Mouse (Mus musculus) G1E (cell line): Measurements from ENCODE around the gene Oxld1. TPM values are rescaled to one million over a fixed set of nuclear protein-coding genes. Genes with fewer than 3 reads are reported as not detected.
"Not testable (repeated sequence)": the region's sequence is repeated elsewhere in the genome, so short reads cannot be mapped to it uniquely, and the experiment has no call there.

ENCODE experiments used
- ATAC-seq: 2 replicates; pipeline ENCODE4 v1.8.0; 2016; ENCODE audit warnings: mild to moderate bottlenecking; ENCODE audit not compliant: insufficient number of reproducible peaks, poor library complexity, low FRiP score, severe bottlenecking; ENCODE audit errors: extremely low read depth
- DNase-seq: peaks from one replicate; pipeline ENCODE4 v3.0.0; 2012; ENCODE audit warnings: low spot score
- H3K27me3 ChIP-seq: 2 replicates; pipeline ENCODE4 v1.6.1; 2012; ENCODE audit warnings: mild to moderate bottlenecking, low read length, inconsistent platforms; ENCODE audit not compliant: insufficient read depth
- H3K36me3 ChIP-seq: replicated peaks from 2 replicates; pipeline ENCODE3; 2012; ENCODE audit warnings: mild to moderate bottlenecking, inconsistent platforms
- H3K4me1 ChIP-seq: 2 replicates; pipeline ENCODE4 v1.6.1; 2012; ENCODE audit warnings: low read depth, low read length, inconsistent platforms, mixed read lengths; ENCODE audit not compliant: insufficient read depth
- H3K4me3 ChIP-seq: 2 replicates; pipeline ENCODE4 v1.5.1; 2012; ENCODE audit warnings: low read depth, mild to moderate bottlenecking, inconsistent platforms, low read length, moderate library complexity, mixed read lengths
- H3K9me3 ChIP-seq: replicated peaks from 2 replicates; pipeline ENCODE4 v1.6.1; 2012; ENCODE audit warnings: inconsistent platforms
- CTCF ChIP-seq: IDR thresholded peaks from 2 replicates; pipeline ENCODE4 v1.5.1; 2012; ENCODE audit warnings: low read depth, low read length, inconsistent platforms, mixed read lengths
- GATA1 ChIP-seq: IDR thresholded peaks from 2 replicates; pipeline ENCODE4 v1.6.1; 2012; ENCODE audit warnings: borderline replicate concordance, low read length, inconsistent platforms, mixed read lengths
- GATA2 ChIP-seq: IDR thresholded peaks from 2 replicates; pipeline ENCODE4 v1.6.1; 2012; ENCODE audit warnings: low read depth, low read length, inconsistent platforms, borderline replicate concordance
- POLR2AphosphoS5 ChIP-seq: IDR thresholded peaks from 2 replicates; pipeline ENCODE4 v1.6.1; 2012; ENCODE audit warnings: low read depth, low read length, inconsistent platforms; ENCODE audit not compliant: insufficient replicate concordance
- TAL1 ChIP-seq: conservative IDR thresholded peaks from 2 replicates; pipeline ENCODE4 v1.6.1; 2012; ENCODE audit warnings: low read depth, low read length, inconsistent platforms, mixed read lengths
- polyA plus RNA-seq: library from polyadenylated mRNA; stranded (reverse); fragments of >175 nt; gene quantifications from 2 replicates; pipeline ENCODE4 v1.2.3, GENCODE M21; 2012
- total RNA-seq, 2 experiments: library from RNA; stranded (forward) in 1 of 2; stranded (reverse) in 1 of 2; fragments of 200-1000 nt in 1 of 2; fragments of >200 nt in 1 of 2; fragmentation: Nextera tagmentation in 1 of 2; gene quantifications; 2 replicates each; pipeline ENCODE4 v1.2.3; 2014 to 2017

Oxld1 gene
- total and polyA plus RNA-seq, 3 experiments: 17.1 to 25.6 (median 17.4) TPM

DNA sequence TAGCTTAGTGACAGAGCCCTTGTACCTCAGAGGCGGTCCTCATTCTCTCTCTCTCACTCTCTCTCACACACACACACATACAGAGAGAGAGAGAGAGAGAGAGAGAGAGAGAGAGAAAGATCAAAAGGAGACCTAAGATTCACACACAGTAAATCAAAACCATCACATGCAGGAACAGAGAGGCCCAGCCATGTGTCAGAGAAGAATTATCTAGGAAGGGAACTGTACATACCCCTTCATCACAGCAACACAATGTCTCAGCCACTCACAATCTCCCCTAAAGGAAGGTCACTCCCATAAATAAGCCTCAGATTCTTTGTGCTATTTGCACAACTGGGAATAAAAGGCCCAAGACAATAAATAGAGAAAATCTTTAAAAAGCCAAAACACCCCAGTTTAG lies 39.3 kb downstream of the Oxld1 start:
- DNase-seq (no peak), ATAC-seq (no peak)
- Histone ChIP-seq H3K4me1 (peaks cover 2% of the 10 kb centered on the region; the same call in 1 of the 2 replicates), H3K27me3 (no peaks in the 10 kb centered on the region), H3K36me3 (peaks cover 93% of the 10 kb centered on the region), H3K9me3 (no peaks in the 10 kb centered on the region), H3K4me3 (no peak overlapping the region)
- TF ChIP-seq GATA2 (no peak), CTCF (no peak), POLR2AphosphoS5 (no peak), TAL1 (no peak), GATA1 (no peak)

DNA sequence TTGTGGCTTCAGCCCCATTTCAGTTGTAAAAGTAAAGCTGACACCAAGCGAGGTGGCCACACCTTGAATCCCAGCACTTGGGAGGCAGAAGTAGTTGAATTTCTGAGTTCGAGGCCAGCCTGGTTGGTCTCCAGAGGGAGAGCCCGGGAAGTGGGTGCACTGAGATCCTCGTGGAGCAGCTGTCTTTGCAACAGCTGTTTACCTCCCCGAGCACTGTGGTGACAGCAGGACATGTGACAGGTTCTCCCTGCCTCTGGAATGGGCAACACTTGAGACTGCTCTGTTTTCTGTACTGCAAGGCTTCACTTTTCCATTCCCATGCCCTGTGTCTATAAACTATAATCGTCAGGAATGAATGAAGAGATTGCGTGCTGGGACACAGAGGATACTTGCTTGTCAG lies 40.0 kb downstream of the Oxld1 start:
- no peaks in the 10 kb centered on the region for H3K9me3 ChIP-seq
- ATAC-seq: no peak
- no peaks in the 10 kb centered on the region for H3K27me3 ChIP-seq
- H3K4me1 ChIP-seq: peaks cover 4% of the 10 kb centered on the region; the same call in 1 of the 2 replicates
- H3K4me3 ChIP-seq: no peak overlapping the region
- TF ChIP-seq GATA2: no peak
- DNase-seq: no peak
- peaks cover 93% of the 10 kb centered on the region for H3K36me3 ChIP-seq

DNA sequence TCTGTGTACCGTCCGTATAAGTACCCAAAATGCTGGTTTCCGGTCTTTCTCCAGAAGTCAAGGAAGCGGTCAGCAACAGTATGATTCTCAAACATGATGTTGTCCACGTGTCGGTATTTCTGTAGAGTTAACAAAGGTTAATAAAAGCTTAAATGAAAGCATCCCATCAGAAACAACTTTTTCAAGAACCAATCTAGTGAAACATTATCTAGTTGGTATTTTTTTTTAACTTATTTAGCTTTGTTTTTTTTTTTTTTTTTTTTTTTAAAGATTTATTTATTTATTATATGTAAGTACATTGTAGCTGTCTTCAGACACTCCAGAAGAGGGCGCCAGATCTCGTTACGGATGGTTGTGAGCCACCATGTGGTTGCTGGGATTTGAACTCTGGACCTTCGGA lies 44.2 kb downstream of the Oxld1 start:
- not testable (repeated sequence) for DNase-seq, ATAC-seq, H3K4me3 ChIP-seq, H3K4me1 ChIP-seq, H3K9me3 ChIP-seq, H3K27me3 ChIP-seq
- H3K36me3 ChIP-seq: peaks cover 95% of the 10 kb centered on the region

Other genes starting within 250 kb of the Oxld1 start
Only the 20 nearest of the 26 such genes appear.
- 128 and 155 TPM in 2 replicates for gene Actg1, start 109.5 kb downstream of the Oxld1 start, total RNA-seq (2014; fragmentation: Nextera tagmentation)
- gene Actg1, start 109.5 kb downstream of the Oxld1 start, total RNA-seq (2017): 179 and 181 TPM in 2 replicates
- gene Actg1, start 109.5 kb downstream of the Oxld1 start, polyA plus RNA-seq: 53.9 and 112 TPM in 2 replicates
- not detected in 2 replicates for gene Fscn2, start 96.5 kb downstream of the Oxld1 start, total RNA-seq (2014; fragmentation: Nextera tagmentation)
- 0.11 TPM in 1 of 2 replicates, not detected in the other for gene Fscn2, start 96.5 kb downstream of the Oxld1 start, total RNA-seq (2017)
- 0.03 TPM in 1 of 2 replicates, not detected in the other for gene Fscn2, start 96.5 kb downstream of the Oxld1 start, polyA plus RNA-seq
- 12.0 and 13.6 TPM in 2 replicates for gene Faap100, start 79.3 kb downstream of the Oxld1 start, total RNA-seq (2014; fragmentation: Nextera tagmentation)
- 5.2 and 6.2 TPM in 2 replicates for gene Faap100, start 79.3 kb downstream of the Oxld1 start, total RNA-seq (2017)
- gene Faap100, start 79.3 kb downstream of the Oxld1 start, polyA plus RNA-seq: 29.7 and 30.6 TPM in 2 replicates
- gene Nploc4, start 20.4 kb downstream of the Oxld1 start, total RNA-seq (2014; fragmentation: Nextera tagmentation): 58.4 and 61.7 TPM in 2 replicates
- gene Nploc4, start 20.4 kb downstream of the Oxld1 start, total RNA-seq (2017): 38.7 and 42.7 TPM in 2 replicates
- 68.2 and 72.4 TPM in 2 replicates for gene Nploc4, start 20.4 kb downstream of the Oxld1 start, polyA plus RNA-seq
- gene Tspan10, start 15.4 kb downstream of the Oxld1 start, total RNA-seq (2014; fragmentation: Nextera tagmentation): 0.68 TPM in 1 of 2 replicates, not detected in the other
- not detected in 2 replicates for gene Tspan10, start 15.4 kb downstream of the Oxld1 start, total RNA-seq (2017)
- gene Tspan10, start 15.4 kb downstream of the Oxld1 start, polyA plus RNA-seq: not detected in 2 replicates
- 1.7 and 3.5 TPM in 2 replicates for gene Pde6g, start 4.6 kb downstream of the Oxld1 start, total RNA-seq (2014; fragmentation: Nextera tagmentation)
- 0.23 and 0.33 TPM in 2 replicates for gene Pde6g, start 4.6 kb downstream of the Oxld1 start, total RNA-seq (2017)
- 0.18 and 0.23 TPM in 2 replicates for gene Pde6g, start 4.6 kb downstream of the Oxld1 start, polyA plus RNA-seq
- gene Ccdc137, start within 50 bp of the Oxld1 start, total RNA-seq (2014; fragmentation: Nextera tagmentation): 32.4 and 41.7 TPM in 2 replicates
- 41.2 and 42.8 TPM in 2 replicates for gene Ccdc137, start within 50 bp of the Oxld1 start, total RNA-seq (2017)
- gene Ccdc137, start within 50 bp of the Oxld1 start, polyA plus RNA-seq: 44.7 and 55.5 TPM in 2 replicates
- gene Arl16, start 9.5 kb upstream of the Oxld1 start, total RNA-seq (2014; fragmentation: Nextera tagmentation): 18.0 and 24.5 TPM in 2 replicates
- gene Arl16, start 9.5 kb upstream of the Oxld1 start, total RNA-seq (2017): 17.0 and 24.5 TPM in 2 replicates
- gene Arl16, start 9.5 kb upstream of the Oxld1 start, polyA plus RNA-seq: 21.0 and 26.0 TPM in 2 replicates
- gene Mrpl12, start 26.5 kb upstream of the Oxld1 start, total RNA-seq (2014; fragmentation: Nextera tagmentation): 60.5 and 63.2 TPM in 2 replicates
- gene Mrpl12, start 26.5 kb upstream of the Oxld1 start, total RNA-seq (2017): 125 and 140 TPM in 2 replicates
- 514 and 633 TPM in 2 replicates for gene Mrpl12, start 26.5 kb upstream of the Oxld1 start, polyA plus RNA-seq
- 18.2 and 18.7 TPM in 2 replicates for gene Slc25a10, start 33.8 kb upstream of the Oxld1 start, total RNA-seq (2014; fragmentation: Nextera tagmentation)
- 22.1 and 27.6 TPM in 2 replicates for gene Slc25a10, start 33.8 kb upstream of the Oxld1 start, total RNA-seq (2017)
- 38.7 and 45.3 TPM in 2 replicates for gene Slc25a10, start 33.8 kb upstream of the Oxld1 start, polyA plus RNA-seq
- not detected in 2 replicates for gene Gcgr, start 72.6 kb upstream of the Oxld1 start, total RNA-seq (2014; fragmentation: Nextera tagmentation)
- not detected in 2 replicates for gene Gcgr, start 72.6 kb upstream of the Oxld1 start, total RNA-seq (2017)
- gene Gcgr, start 72.6 kb upstream of the Oxld1 start, polyA plus RNA-seq: not detected in 2 replicates
- 53.8 and 64.3 TPM in 2 replicates for gene Mcrip1, start 91.7 kb upstream of the Oxld1 start, total RNA-seq (2014; fragmentation: Nextera tagmentation)
- gene Mcrip1, start 91.7 kb upstream of the Oxld1 start, total RNA-seq (2017): 19.2 and 20.9 TPM in 2 replicates
- gene Mcrip1, start 91.7 kb upstream of the Oxld1 start, polyA plus RNA-seq: 176 and 205 TPM in 2 replicates
- not detected in 2 replicates for gene Ppp1r27, start 93.1 kb upstream of the Oxld1 start, total RNA-seq (2014; fragmentation: Nextera tagmentation)
- not detected in 2 replicates for gene Ppp1r27, start 93.1 kb upstream of the Oxld1 start, total RNA-seq (2017)
- gene Ppp1r27, start 93.1 kb upstream of the Oxld1 start, polyA plus RNA-seq: not detected in 2 replicates
- gene P4hb, start 115.2 kb upstream of the Oxld1 start, total RNA-seq (2014; fragmentation: Nextera tagmentation): 268 and 289 TPM in 2 replicates
- 411 and 414 TPM in 2 replicates for gene P4hb, start 115.2 kb upstream of the Oxld1 start, total RNA-seq (2017)
- gene P4hb, start 115.2 kb upstream of the Oxld1 start, polyA plus RNA-seq: 516 and 719 TPM in 2 replicates
- gene Arhgdia, start 123.6 kb upstream of the Oxld1 start, total RNA-seq (2014; fragmentation: Nextera tagmentation): 354 and 381 TPM in 2 replicates
- 155 and 158 TPM in 2 replicates for gene Arhgdia, start 123.6 kb upstream of the Oxld1 start, total RNA-seq (2017)
- 1,000 and 1,072 TPM in 2 replicates for gene Arhgdia, start 123.6 kb upstream of the Oxld1 start, polyA plus RNA-seq
- gene Alyref, start 140.3 kb upstream of the Oxld1 start, total RNA-seq (2014; fragmentation: Nextera tagmentation): 89.8 and 122 TPM in 2 replicates
- gene Alyref, start 140.3 kb upstream of the Oxld1 start, total RNA-seq (2017): 270 and 280 TPM in 2 replicates
- 505 and 623 TPM in 2 replicates for gene Alyref, start 140.3 kb upstream of the Oxld1 start, polyA plus RNA-seq
- gene Anapc11, start 140.4 kb upstream of the Oxld1 start, total RNA-seq (2014; fragmentation: Nextera tagmentation): 83.1 and 83.8 TPM in 2 replicates
- 62.3 and 69.3 TPM in 2 replicates for gene Anapc11, start 140.4 kb upstream of the Oxld1 start, total RNA-seq (2017)
- gene Anapc11, start 140.4 kb upstream of the Oxld1 start, polyA plus RNA-seq: 176 and 212 TPM in 2 replicates
- 1.9 and 2.6 TPM in 2 replicates for gene Npb, start 150.4 kb upstream of the Oxld1 start, total RNA-seq (2014; fragmentation: Nextera tagmentation)
- gene Npb, start 150.4 kb upstream of the Oxld1 start, total RNA-seq (2017): 0.58 TPM in 1 of 2 replicates, not detected in the other
- gene Npb, start 150.4 kb upstream of the Oxld1 start, polyA plus RNA-seq: 3.2 and 3.8 TPM in 2 replicates
- gene Pcyt2, start 159.9 kb upstream of the Oxld1 start, total RNA-seq (2014; fragmentation: Nextera tagmentation): 29.0 and 43.1 TPM in 2 replicates
- 102 and 119 TPM in 2 replicates for gene Pcyt2, start 159.9 kb upstream of the Oxld1 start, total RNA-seq (2017)
- gene Pcyt2, start 159.9 kb upstream of the Oxld1 start, polyA plus RNA-seq: 129 and 146 TPM in 2 replicates
- gene Sirt7, start 167.2 kb upstream of the Oxld1 start, total RNA-seq (2014; fragmentation: Nextera tagmentation): 28.9 and 35.3 TPM in 2 replicates
- gene Sirt7, start 167.2 kb upstream of the Oxld1 start, total RNA-seq (2017): 74.5 and 96.2 TPM in 2 replicates
- gene Sirt7, start 167.2 kb upstream of the Oxld1 start, polyA plus RNA-seq: 169 and 256 TPM in 2 replicates